In the genomic region with DNA sequence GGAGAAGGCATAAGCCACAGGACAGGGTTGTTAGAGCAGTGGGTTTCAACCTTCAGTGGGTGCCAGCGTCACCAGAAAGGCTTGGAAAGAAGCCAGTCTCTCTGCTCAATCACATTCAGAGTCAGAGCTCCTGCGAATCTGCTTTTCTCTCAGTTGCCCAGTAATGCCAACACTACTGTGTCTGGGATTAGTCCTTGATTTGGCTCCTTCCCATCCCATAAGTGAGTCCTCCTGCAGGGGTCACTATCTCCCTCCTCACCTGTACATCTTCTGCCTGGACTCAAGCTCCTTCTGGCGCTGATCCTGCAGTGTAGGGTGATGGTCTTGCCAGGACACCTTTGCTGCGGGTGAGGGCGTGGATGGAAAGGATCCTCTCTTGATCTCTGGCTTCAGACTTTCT, we compare ENCODE assay signal across 10 mouse cellular contexts. TPM values are rescaled to one million over a fixed set of nuclear protein-coding genes. Genes with fewer than 3 reads are reported as not detected.
DNase-seq lines count a peak whose midpoint lies in the region; ATAC-seq lines count a peak whose summit lies in the region.
"Had no signal": no experiment of that assay in that cellular context is flagged by ENCODE, and none has a peak within 500 bp of the region (broad histone marks: within the 10 kb centered on the region; RNA-seq: fewer than 3 reads in every experiment).

No protein-coding gene starts in this region.

- H3K9ac ChIP-seq in forebrain, embryonic 15.5 days (replicated peaks), result peak overlapping the region; percentile 31; the same call in 1 of the 2 replicates
- H3K9ac ChIP-seq in limb, embryonic 11.5 days (ENCODE audit: low read length), result no peak overlapping the region

- 5% methylated on average over 5 of the region's 5 CpGs for WGBS in heart, embryonic 10.5 days
- WGBS in forebrain, embryonic 15.5 days, result 6% methylated on average over 5 of the region's 5 CpGs
- 14% methylated on average over 5 of the region's 5 CpGs for WGBS in limb, embryonic 11.5 days

- H3K4me1 ChIP-seq in heart, embryonic 10.5 days, result peaks cover 28% of the 10 kb centered on the region
- peaks cover 12% of the 10 kb centered on the region for H3K4me1 ChIP-seq in forebrain, embryonic 15.5 days
- no peaks in the 10 kb centered on the region for H3K4me1 ChIP-seq in limb, embryonic 11.5 days (ENCODE audit: control insufficient read depth, insufficient read depth, low read length)

- ATAC-seq in forebrain, embryonic 15.5 days (replicated peaks), result no peak
- ATAC-seq in limb, embryonic 11.5 days (ENCODE audit: insufficient number of reproducible peaks, low FRiP score, low TSS enrichment, low read depth), result no peak
- no peak for ATAC-seq in monocyte, adult 5-6 weeks (replicated peaks; ENCODE audit: insufficient number of reproducible peaks, low FRiP score, low TSS enrichment, poor library complexity, severe bottlenecking)

- no peaks in the 10 kb centered on the region for H3K9me3 ChIP-seq in heart, embryonic 10.5 days
- no peaks in the 10 kb centered on the region for H3K9me3 ChIP-seq in forebrain, embryonic 15.5 days
- H3K9me3 ChIP-seq in limb, embryonic 11.5 days (ENCODE audit: control insufficient read depth, low read length), result no peaks in the 10 kb centered on the region

- H3K27ac ChIP-seq in heart, embryonic 10.5 days, result peak overlapping the region; percentile 13; the same call in 1 of the 2 replicates
- H3K27ac ChIP-seq in forebrain, embryonic 15.5 days (replicated peaks), result no peak overlapping the region
- H3K27ac ChIP-seq in limb, embryonic 11.5 days (replicated peaks; ENCODE audit: low read depth, low read length), result no peak overlapping the region

- DNase-seq in heart, embryonic 10.5 days (ENCODE audit: low spot score), result peak; percentile 73
- DNase-seq in heart, postnatal 14 days, result no peak
- DNase-seq in NIH3T3 (ENCODE audit: low read depth), result peak; percentile 16
- DNase-seq in limb, embryonic 11.5 days (ENCODE audit: low spot score), result peak; percentile 22
- no peak for DNase-seq in testis, postnatal 10 days (ENCODE audit: low spot score)
- no peak for DNase-seq in left cerebral cortex, postnatal 25 days (ENCODE audit: low spot score in 2 of 2)

- no peaks in the 10 kb centered on the region for H3K36me3 ChIP-seq in heart, embryonic 10.5 days
- no peaks in the 10 kb centered on the region for H3K36me3 ChIP-seq in forebrain, embryonic 15.5 days
- H3K36me3 ChIP-seq in limb, embryonic 11.5 days (ENCODE audit: control insufficient read depth, insufficient read depth, low read length), result no peaks in the 10 kb centered on the region

- intact Hi-C loops in heart, postnatal 14 days (cut with DNase I), result no loop called here
- intact Hi-C loops in left cerebral cortex, postnatal 25 days (cut with DNase I), result loop anchor here (2.0 to 5.0 kb wide), 2 partner anchors 34 to 191 kb away; no protein-coding TSS in a partner anchor

- H3K4me3 ChIP-seq in heart, embryonic 10.5 days, result peak overlapping the region; percentile 56
- peak overlapping the region; percentile 20; the same call in 1 of the 2 replicates for H3K4me3 ChIP-seq in forebrain, embryonic 15.5 days
- no peak overlapping the region for H3K4me3 ChIP-seq in limb, embryonic 11.5 days (ENCODE audit: low read depth, low read length)

- H3K4me2 ChIP-seq in forebrain, embryonic 15.5 days (replicated peaks), result peak overlapping the region; percentile 42
- 0 out of 2 replicates have a peak overlapping the region, but pooled peaks have one; percentile 3 for H3K4me2 ChIP-seq in limb, embryonic 11.5 days (ENCODE audit: low read depth, severe bottlenecking)

- H3K27me3 ChIP-seq in heart, embryonic 10.5 days (ENCODE audit: insufficient read depth, poor library complexity, severe bottlenecking), result peaks cover 42% of the 10 kb centered on the region
- H3K27me3 ChIP-seq in forebrain, embryonic 15.5 days, result peaks cover 30% of the 10 kb centered on the region
- peaks cover 20% of the 10 kb centered on the region for H3K27me3 ChIP-seq in limb, embryonic 11.5 days (ENCODE audit: control insufficient read depth, insufficient read depth, low read length)

RNA-seq across cellular contexts. Expression of gene Alox8, which starts 0.9 kb away (rescaled TPM):
- 1.1 and 1.2 TPM in 2 replicates for polyA plus RNA-seq in heart, embryonic 10.5 days (2016; fragmentation: Nextera tagmentation; extraction: Ambion mirVana)
- 1 to 10 TPM in 1 of 2 experiments, under 1 TPM in 1; 0.88 to 1.7 TPM for total RNA-seq in heart, postnatal 14 days (2021)
- polyA plus RNA-seq in forebrain, embryonic 15.5 days (2015; fragmentation: Nextera tagmentation; extraction: Ambion mirVana), result 0.05 TPM in 1 of 2 replicates, not detected in the other
- polyA plus RNA-seq in limb, embryonic 11.5 days (2014; fragmentation: Nextera tagmentation; extraction: Ambion mirVana), result 0.07 TPM in 1 of 2 replicates, not detected in the other
- total RNA-seq in monocyte, adult 5-6 weeks (2017), result 1.4 to 2.3 TPM (median 1.5 TPM) in 3 replicates
- 1 to 10 TPM; 3.6 to 5.1 TPM for total RNA-seq in left cerebral cortex, postnatal 25 days (2021)

RNA-seq across cellular contexts. Expression of gene Alox12b, which starts 40.0 kb away (rescaled TPM):
- polyA plus RNA-seq in heart, embryonic 10.5 days (2016; fragmentation: Nextera tagmentation; extraction: Ambion mirVana), result not detected in 2 replicates
- not detected for total RNA-seq in heart, postnatal 14 days (2021)
- not detected in 2 replicates for polyA plus RNA-seq in forebrain, embryonic 15.5 days (2015; fragmentation: Nextera tagmentation; extraction: Ambion mirVana)
- polyA plus RNA-seq in limb, embryonic 11.5 days (2014; fragmentation: Nextera tagmentation; extraction: Ambion mirVana), result 0.05 TPM in 1 of 2 replicates, not detected in the other
- not detected in 3 replicates for total RNA-seq in monocyte, adult 5-6 weeks (2017)
- total RNA-seq in left cerebral cortex, postnatal 25 days (2021), result 1 to 10 TPM; 3.1 to 6.6 TPM
- total RNA-seq: heart, postnatal 10 days; MEL had no signal

RNA-seq across cellular contexts. Expression of gene Gucy2e, which starts 40.1 kb away (rescaled TPM):
- polyA plus RNA-seq in heart, embryonic 10.5 days (2016; fragmentation: Nextera tagmentation; extraction: Ambion mirVana), result 0.24 and 0.46 TPM in 2 replicates
- 1 to 10 TPM in 1 of 2 experiments, under 1 TPM in 1; 1.00 to 1.3 TPM for total RNA-seq in heart, postnatal 14 days (2021)
- polyA plus RNA-seq in forebrain, embryonic 15.5 days (2015; fragmentation: Nextera tagmentation; extraction: Ambion mirVana), result 0.47 and 0.52 TPM in 2 replicates
- polyA plus RNA-seq in limb, embryonic 11.5 days (2014; fragmentation: Nextera tagmentation; extraction: Ambion mirVana), result not detected in 2 replicates
- 0.32 TPM in 1 of 3 replicates, not detected in the others for total RNA-seq in monocyte, adult 5-6 weeks (2017)
- total RNA-seq in left cerebral cortex, postnatal 25 days (2021), result under 1 TPM; 0.80 to 0.94 TPM
- total RNA-seq: MEL had no signal

Comparison
In these comparisons a context has a peak if more than half of its experiments do, and no peak if none do; other contexts are left out.
1. DNase-seq: peak in heart, embryonic 10.5 days (single experiment), NIH3T3 (single experiment) and limb, embryonic 11.5 days (single experiment); none in heart, postnatal 14 days (0 of 2), testis, postnatal 10 days (single experiment) and left cerebral cortex, postnatal 25 days (0 of 2).